Mouse (Mus musculus) limb, embryonic 14.5 days (tissue): ENCODE results near the gene Hipk3. TPM values are rescaled to one million over a fixed set of nuclear protein-coding genes. Genes with fewer than 3 reads are reported as not detected.

Experiments used
- ATAC-seq: fragments of 200-750 bp; cut with Nextera tagmentation; 2 replicates; pipeline ENCODE4 v1.8.0; 2017; ENCODE audit warnings: low read depth, moderate number of reproducible peaks, moderate TSS enrichment; ENCODE audit not compliant: low FRiP score
- DNase-seq: peaks from one replicate; pipeline ENCODE4 v3.0.0-alpha.2; 2015; ENCODE audit warnings: low spot score
- H3K27ac ChIP-seq: fragments of 300-500 bp; sonication (generic); replicated peaks from 2 replicates; pipeline ENCODE4 v1.5.1; 2014; ENCODE audit warnings: low read depth, mild to moderate bottlenecking, low read length, moderate library complexity, mixed read lengths
- H3K27me3 ChIP-seq: fragments of 300-500 bp; sonication (generic); 2 replicates; pipeline ENCODE4 v1.6.1; 2014; ENCODE audit warnings: low read length, mixed read lengths; ENCODE audit not compliant: control insufficient read depth, insufficient read depth
- H3K36me3 ChIP-seq: fragments of 300-500 bp; sonication (generic); 2 replicates; pipeline ENCODE4 v1.6.1; 2014; ENCODE audit warnings: mild to moderate bottlenecking, low read length, moderate library complexity, mixed read lengths; ENCODE audit not compliant: control insufficient read depth, insufficient read depth
- H3K4me1 ChIP-seq: fragments of 300-500 bp; sonication (generic); 2 replicates; pipeline ENCODE4 v1.6.1; 2014; ENCODE audit warnings: antibody characterized with exemption, low read length, mixed read lengths; ENCODE audit not compliant: control insufficient read depth, insufficient read depth
- H3K4me2 ChIP-seq: fragments of 300-500 bp; sonication (generic); replicated peaks from 2 replicates; pipeline ENCODE4 v1.6.1; 2014; ENCODE audit warnings: low read depth, mild to moderate bottlenecking, low read length, moderate library complexity; ENCODE audit not compliant: severe bottlenecking
- H3K4me3 ChIP-seq: fragments of 300-500 bp; sonication (generic); replicated peaks from 2 replicates; pipeline ENCODE4 v1.5.1; 2014; ENCODE audit warnings: low read length
- H3K9ac ChIP-seq: fragments of 300-500 bp; sonication (generic); 2 replicates; pipeline ENCODE4 v1.6.1; 2014; ENCODE audit warnings: mild to moderate bottlenecking, low read depth, low read length, moderate library complexity; ENCODE audit not compliant: severe bottlenecking
- H3K9me3 ChIP-seq: fragments of 300-500 bp; sonication (generic); 2 replicates; pipeline ENCODE4 v1.6.1; 2016; ENCODE audit warnings: low read length; ENCODE audit not compliant: control insufficient read depth
- POLR2A ChIP-seq: fragments of 200-500 bp; IDR thresholded peaks from 2 replicates; pipeline ENCODE4 v1.8.0; 2012; ENCODE audit warnings: inconsistent platforms, mild to moderate bottlenecking, moderate library complexity, borderline replicate concordance; ENCODE audit not compliant: insufficient read depth, insufficient read length; ENCODE audit errors: extremely low read depth
- WGBS: fragments of 180-500 bp; shearing (Covaris S2); extraction: QIAGEN DNeasy Blood & Tissue Kit; methylation state at CpG from one replicate; pipeline ENCODE4 v1.1.7; 2014; 5-methylcytosine and 5-hydroxymethylcytosine counted together
- polyA plus RNA-seq, 2 experiments: library from polyadenylated mRNA; depleted of rRNA in 1 of 2; stranded (reverse) in 1 of 2; unstranded in 1 of 2; fragments of >200 nt; fragmentation: Nextera tagmentation in 1 of 2; extraction: Ambion mirVana in 1 of 2; gene quantifications; 2 replicates each; pipeline versions ENCODE4 v1.2.1 to v1.2.3; 2012 to 2014

The Hipk3 gene
- polyA plus RNA-seq, 2 experiments: 26.2 to 31.4 TPM

GRCm38 (mm10) chr2:104465639-104466430 is 28.4 kb downstream of the Hipk3 start:
- H3K9ac ChIP-seq: no peak overlapping the region
- WGBS: 93% methylated on average over 8 of the region's 8 CpGs
- H3K27me3 ChIP-seq: no peaks in the 10 kb centered on the region
- ATAC-seq (no peak), DNase-seq (no peak)
- H3K4me2 ChIP-seq: no peak overlapping the region
- H3K9me3 ChIP-seq: no peaks in the 10 kb centered on the region
- no peak for TF ChIP-seq POLR2A
- H3K4me1 ChIP-seq: 0 out of 2 replicates have a peak, but pooled peaks cover 3% of the 10 kb centered on the region
- no peak overlapping the region for H3K27ac ChIP-seq
- peaks cover 7% of the 10 kb centered on the region for H3K36me3 ChIP-seq
- no peak overlapping the region for H3K4me3 ChIP-seq

- DNase-seq (no peak), ATAC-seq (no peak)
- Histone ChIP-seq H3K27ac (no peak overlapping the region), H3K27me3 (no peaks in the 10 kb centered on the region), H3K36me3 (no peaks in the 10 kb centered on the region), H3K9ac (no peak overlapping the region), H3K4me2 (no peak overlapping the region), H3K9me3 (no peaks in the 10 kb centered on the region), H3K4me1 (no peaks in the 10 kb centered on the region), H3K4me3 (no peak overlapping the region)
- no peak for TF ChIP-seq POLR2A
- WGBS: 36% methylated on average over 3 of the region's 3 CpGs
Measured at GRCm38 (mm10) chr2:104460021-104460420, 34.2 kb downstream of the Hipk3 start.

- H3K27me3 ChIP-seq: no peaks in the 10 kb centered on the region
- H3K27ac ChIP-seq: no peak overlapping the region
- H3K4me2 ChIP-seq: no peak overlapping the region
- no peaks in the 10 kb centered on the region for H3K36me3 ChIP-seq
- ATAC-seq: no peak
- H3K4me3 ChIP-seq: no peak overlapping the region
- no peak for TF ChIP-seq POLR2A
- 90% methylated on average over 8 of the region's 8 CpGs for WGBS
- no peaks in the 10 kb centered on the region for H3K4me1 ChIP-seq
- H3K9me3 ChIP-seq: no peaks in the 10 kb centered on the region
- H3K9ac ChIP-seq: no peak overlapping the region
- DNase-seq: no peak
Measured at GRCm38 (mm10) chr2:104458569-104459332, 35.5 kb downstream of the Hipk3 start.

DNA sequence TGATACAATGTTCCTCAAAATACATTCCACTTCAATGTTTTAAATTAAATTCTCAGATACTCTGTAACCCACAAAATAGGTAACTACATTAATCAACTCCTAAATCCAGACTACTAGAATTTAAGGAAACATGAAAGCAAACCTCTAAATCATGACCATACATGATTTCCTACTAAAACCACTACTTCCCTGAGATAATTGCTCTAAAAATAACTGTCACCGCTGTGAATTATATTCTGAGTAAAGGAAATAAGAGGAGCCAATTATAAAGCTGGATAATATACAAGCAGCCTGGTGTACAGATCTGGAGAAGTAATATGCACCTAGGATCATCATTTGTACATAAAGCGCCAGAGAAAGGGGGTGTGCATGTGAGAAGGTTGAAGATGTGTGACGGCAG is 37.1 kb downstream of the Hipk3 start:
- Histone ChIP-seq H3K4me3 (no peak overlapping the region), H3K9me3 (no peaks in the 10 kb centered on the region), H3K4me2 (no peak overlapping the region), H3K4me1 (no peaks in the 10 kb centered on the region), H3K27me3 (no peaks in the 10 kb centered on the region), H3K36me3 (no peaks in the 10 kb centered on the region), H3K9ac (no peak overlapping the region), H3K27ac (no peak overlapping the region)
- TF ChIP-seq POLR2A: no peak
- ATAC-seq (no peak), DNase-seq (no peak)
- 55% methylated on average over 3 of the region's 3 CpGs for WGBS

GRCm38 (mm10) chr2:104450685-104451084 is 43.6 kb downstream of the Hipk3 start:
- Histone ChIP-seq H3K9me3 (no peaks in the 10 kb centered on the region), H3K27ac (no peak overlapping the region), H3K9ac (no peak overlapping the region), H3K36me3 (no peaks in the 10 kb centered on the region), H3K4me2 (no peak overlapping the region), H3K4me3 (no peak overlapping the region), H3K4me1 (no peaks in the 10 kb centered on the region), H3K27me3 (no peaks in the 10 kb centered on the region)
- ATAC-seq (no peak), DNase-seq (no peak)
- 81% methylated on average over 3 of the region's 3 CpGs for WGBS
- TF ChIP-seq POLR2A: no peak
